Mouse (Mus musculus) MEL (cell line): ENCODE data around the gene Haus3. TPM values are rescaled to one million over a fixed set of nuclear protein-coding genes. Genes with fewer than 3 reads are reported as not detected.

Experiments used
- DNase-seq: peaks from one replicate; pipeline ENCODE4 v3.0.0; 2011; ENCODE audit warnings: low read depth, low spot score
- H3K27ac ChIP-seq: 2 replicates; pipeline ENCODE4 v1.5.1; 2012; ENCODE audit warnings: low read depth, mild to moderate bottlenecking, control low read depth, low read length, moderate library complexity; ENCODE audit not compliant: control insufficient read depth
- H3K27me3 ChIP-seq, 2 experiments: fragments of 150-350 bp in 1 of 2; sonication (generic) in 1 of 2; 2 replicates each; pipeline ENCODE4 v1.6.1; 2012; ENCODE audit warnings: low read length in 2 of 2, mild to moderate bottlenecking in 2 of 2, improper control_type of control experiment in 1 of 2, moderate library complexity in 1 of 2; ENCODE audit not compliant: insufficient read depth in 2 of 2, control insufficient read depth in 1 of 2
- H3K36me3 ChIP-seq, 2 experiments: 2 replicates each; pipeline ENCODE4 v1.6.1; 2012 to 2014; ENCODE audit warnings: low read length in 2 of 2, improper control_type of control experiment in 1 of 2, inconsistent platforms in 1 of 2, mild to moderate bottlenecking in 1 of 2; ENCODE audit not compliant: insufficient read depth in 2 of 2, control insufficient read depth in 1 of 2
- H3K4me1 ChIP-seq, 2 experiments: fragments of 150-350 bp in 1 of 2; sonication (generic) in 1 of 2; 2 replicates each; pipeline ENCODE4 v1.6.1; 2012; ENCODE audit warnings: low read length in 2 of 2, improper control_type of control experiment in 1 of 2, mild to moderate bottlenecking in 1 of 2; ENCODE audit not compliant: insufficient read depth in 2 of 2, control insufficient read depth in 1 of 2
- H3K4me3 ChIP-seq, 2 experiments: fragments of 150-350 bp in 1 of 2; sonication (generic) in 1 of 2; 2 replicates each; pipeline ENCODE4 v1.5.1; 2012; ENCODE audit warnings: low read depth in 2 of 2, low read length in 2 of 2, mild to moderate bottlenecking in 2 of 2, moderate library complexity in 2 of 2, control low read depth in 1 of 2, improper control_type of control experiment in 1 of 2; ENCODE audit not compliant: control insufficient read depth in 1 of 2, insufficient read depth in 1 of 2
- H3K79me2 ChIP-seq: 2 replicates; pipeline ENCODE4 v1.6.1; 2012; ENCODE audit warnings: mild to moderate bottlenecking, low read length, moderate library complexity; ENCODE audit not compliant: control insufficient read depth, poor library complexity, insufficient read depth
- H3K9ac ChIP-seq: 2 replicates; pipeline ENCODE4 v1.6.1; 2012; ENCODE audit warnings: low read depth, mild to moderate bottlenecking, control low read depth, low read length, moderate library complexity; ENCODE audit not compliant: control insufficient read depth, poor library complexity, severe bottlenecking
- H3K9me3 ChIP-seq: fragments of 150-350 bp; sonication (generic); replicated peaks from 2 replicates; pipeline ENCODE4 v1.6.1; 2012; ENCODE audit warnings: mild to moderate bottlenecking, low read length, improper control_type of control experiment, moderate library complexity; ENCODE audit not compliant: insufficient read depth
- BHLHE40 ChIP-seq: IDR thresholded peaks from 2 replicates; pipeline ENCODE4 v1.6.1; 2012; ENCODE audit warnings: low read depth, mild to moderate bottlenecking, inconsistent platforms, low read length, improper control_type of control experiment, borderline replicate concordance
- CHD2 ChIP-seq: IDR thresholded peaks from 2 replicates; pipeline ENCODE4 v1.6.1; 2011; ENCODE audit warnings: low read length, improper control_type of control experiment
- E2F4 ChIP-seq: IDR thresholded peaks from 2 replicates; pipeline ENCODE4 v1.6.1; 2011; ENCODE audit warnings: low read depth, low read length, improper control_type of control experiment, borderline replicate concordance
- ELF1 ChIP-seq: IDR thresholded peaks from 2 replicates; pipeline ENCODE4 v1.6.1; 2014; ENCODE audit warnings: low read depth, mild to moderate bottlenecking, inconsistent platforms, low read length, improper control_type of control experiment, moderate library complexity
- GATA1 ChIP-seq: IDR thresholded peaks from 2 replicates; pipeline ENCODE4 v1.6.1; 2011; ENCODE audit warnings: low read depth, low read length, improper control_type of control experiment
- KAT2A ChIP-seq: conservative IDR thresholded peaks from 2 replicates; pipeline ENCODE4 v1.6.1; 2012; ENCODE audit warnings: low read depth, low read length, improper control_type of control experiment, inconsistent platforms
- MAFK ChIP-seq: IDR thresholded peaks from 2 replicates; pipeline ENCODE4 v1.6.1; 2011; ENCODE audit warnings: low read depth, mild to moderate bottlenecking, low read length, improper control_type of control experiment, borderline replicate concordance
- MAX ChIP-seq: IDR thresholded peaks from 2 replicates; pipeline ENCODE4 v1.6.1; 2011; ENCODE audit warnings: low read length, improper control_type of control experiment
- MEF2A ChIP-seq: IDR thresholded peaks from 2 replicates; pipeline ENCODE4 v1.6.1; 2014; ENCODE audit warnings: low read depth, mild to moderate bottlenecking, inconsistent platforms, low read length, improper control_type of control experiment; ENCODE audit not compliant: poor library complexity, insufficient replicate concordance, severe bottlenecking; ENCODE audit errors: extremely low read depth
- MYB ChIP-seq: IDR thresholded peaks from 2 replicates; pipeline ENCODE4 v1.6.1; 2011; ENCODE audit warnings: mild to moderate bottlenecking, low read depth, low read length, improper control_type of control experiment
- MYC ChIP-seq: IDR thresholded peaks from 2 replicates; pipeline ENCODE4 v1.6.1; 2011; ENCODE audit warnings: low read depth, mild to moderate bottlenecking, low read length, improper control_type of control experiment, moderate library complexity
- POLR2A ChIP-seq, 2 experiments: IDR thresholded peaks; 2 replicates each; pipeline ENCODE4 v1.6.1; 2011 to 2012; ENCODE audit warnings: low read length in 2 of 2, mild to moderate bottlenecking in 2 of 2, control low read depth in 1 of 2, improper control_type of control experiment in 1 of 2, low read depth in 1 of 2, moderate library complexity in 1 of 2; ENCODE audit not compliant: control insufficient read depth in 1 of 2, insufficient read depth in 1 of 2, poor library complexity in 1 of 2
- POLR2AphosphoS2 ChIP-seq: IDR thresholded peaks from 2 replicates; pipeline ENCODE4 v1.6.1; 2011; ENCODE audit warnings: low read length, improper control_type of control experiment
- POLR2AphosphoS5 ChIP-seq: IDR thresholded peaks from 2 replicates; pipeline ENCODE4 v1.6.1; 2012; ENCODE audit warnings: low read depth, borderline replicate concordance, mild to moderate bottlenecking, inconsistent platforms, low read length, moderate library complexity, mixed read lengths
- RAD21 ChIP-seq: IDR thresholded peaks from 2 replicates; pipeline ENCODE4 v1.6.1; 2011; ENCODE audit warnings: mild to moderate bottlenecking, low read depth, low read length, improper control_type of control experiment
- TAL1 ChIP-seq: IDR thresholded peaks from 2 replicates; pipeline ENCODE4 v1.6.1; 2012; ENCODE audit warnings: mild to moderate bottlenecking, inconsistent platforms, low read length, moderate library complexity, mixed read lengths
- USF1 ChIP-seq: IDR thresholded peaks from 2 replicates; pipeline ENCODE4 v1.6.1; 2014; ENCODE audit warnings: low read depth, mild to moderate bottlenecking, inconsistent platforms, low read length, improper control_type of control experiment, moderate library complexity
- USF2 ChIP-seq, 2 experiments: IDR thresholded peaks; 2 replicates each; pipeline ENCODE4 v1.6.1; 2011 to 2012; ENCODE audit warnings: improper control_type of control experiment in 2 of 2, low read length in 2 of 2, borderline replicate concordance in 1 of 2, inconsistent platforms in 1 of 2, low read depth in 1 of 2, mild to moderate bottlenecking in 1 of 2; ENCODE audit not compliant: insufficient read depth in 1 of 2
- ZKSCAN1 ChIP-seq: IDR thresholded peaks from 2 replicates; pipeline ENCODE4 v1.6.1; 2012; ENCODE audit warnings: low read depth, mild to moderate bottlenecking, inconsistent platforms, low read length, improper control_type of control experiment, moderate library complexity
- ZMIZ1 ChIP-seq: IDR thresholded peaks from 2 replicates; pipeline ENCODE4 v1.6.1; 2012; ENCODE audit warnings: low read depth, mild to moderate bottlenecking, inconsistent platforms, low read length, improper control_type of control experiment, moderate library complexity
- ZNF384 ChIP-seq: IDR thresholded peaks from 2 replicates; pipeline ENCODE4 v1.6.1; 2012; ENCODE audit warnings: low read depth, mild to moderate bottlenecking, inconsistent platforms, low read length, improper control_type of control experiment
- polyA plus RNA-seq, 2 experiments: library from polyadenylated mRNA; stranded (reverse) in 1 of 2; unstranded in 1 of 2; fragments of >175 nt in 1 of 2; fragments of >200 nt in 1 of 2; gene quantifications; 2 replicates each; pipeline versions ENCODE4 v1.2.1 to v1.2.4; 2012; ENCODE audit warnings: low replicate concordance in 2 of 2, low read depth in 1 of 2; ENCODE audit not compliant: insufficient read length in 2 of 2, insufficient read depth in 1 of 2, missing spikeins in 1 of 2
- total RNA-seq: library from RNA; depleted of rRNA; stranded (reverse); fragments of 300-350 nt; gene quantifications from 2 replicates; pipeline ENCODE4 v1.2.3, GENCODE M21; 2012

Gene Haus3
- total and polyA plus RNA-seq, 3 experiments = 52.6 to 184 (median 54.0) TPM

DNA sequence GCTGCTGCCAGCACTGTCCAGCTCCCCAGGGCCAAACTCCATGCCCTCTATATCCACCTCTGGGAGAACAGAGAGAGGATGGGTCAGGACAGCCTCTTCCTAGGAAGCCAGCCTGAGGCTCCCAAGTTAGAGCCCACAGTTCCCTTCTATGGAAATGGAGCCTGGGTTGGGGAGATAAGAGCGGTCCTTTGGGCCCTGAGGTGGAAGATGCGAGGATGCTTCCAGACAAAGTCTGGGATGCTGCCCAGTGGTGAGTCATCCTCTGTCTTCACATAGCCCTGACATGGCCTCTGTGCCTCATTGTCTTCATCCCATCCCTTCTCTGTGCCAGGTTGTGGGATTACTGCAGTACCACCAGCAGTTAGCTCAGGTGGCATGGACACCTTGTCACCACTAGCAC lies 7.8 kb upstream of the Haus3 start:
- TF ChIP-seq CHD2 = no peak
- TF ChIP-seq KAT2A = no peak
- TF ChIP-seq E2F4 = no peak
- no peak for TF ChIP-seq USF1
- no peak for TF ChIP-seq ZMIZ1
- TF ChIP-seq POLR2AphosphoS5 = no peak
- TF ChIP-seq ELF1 = no peak
- no peak for TF ChIP-seq MAX
- TF ChIP-seq MAFK = no peak
- TF ChIP-seq MYB = no peak
- TF ChIP-seq GATA1 = no peak
- no peak for TF ChIP-seq USF2 (IDR thresholded peaks at IDR 0.05; ENCODE audit: borderline replicate concordance in 1 of 2, insufficient read depth in 1 of 2, low read depth in 1 of 2, low read length in 2 of 2)
- no peak for TF ChIP-seq ZKSCAN1
- TF ChIP-seq MEF2A = no peak
- Histone ChIP-seq H3K27ac (no peak overlapping the region), H3K79me2 (no peaks in the 10 kb centered on the region), H3K4me1 (0 out of 4 replicates have a peak, but pooled peaks cover 0 to 5% of the 10 kb centered on the region in 2 experiments), H3K36me3 (no peaks in the 10 kb centered on the region; a peak in 1 of 4 replicates), H3K9me3 (no peaks in the 10 kb centered on the region), H3K9ac (no peak overlapping the region), H3K4me3 (no peak overlapping the region), H3K27me3 (no peaks in the 10 kb centered on the region)
- no peak for DNase-seq

DNA sequence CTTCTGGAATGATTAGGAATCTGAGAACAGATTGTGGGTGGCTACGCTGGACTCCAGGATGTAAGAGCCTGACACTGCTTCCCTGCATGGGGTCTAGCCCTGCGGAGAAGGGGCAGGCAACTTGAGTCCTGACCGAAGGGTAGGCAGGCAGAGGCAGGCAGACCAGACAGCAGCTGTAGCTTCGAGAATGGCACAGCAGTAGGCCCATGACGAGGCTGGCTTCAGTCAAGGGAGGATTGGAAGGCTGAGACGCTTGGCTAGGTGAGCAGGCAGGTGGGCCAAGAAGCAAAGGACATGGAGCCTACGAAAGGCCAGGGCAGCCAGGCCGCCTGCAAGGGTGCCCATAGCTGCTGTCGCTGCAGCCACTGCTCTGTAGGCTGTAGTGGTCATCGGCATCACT lies 7.4 kb upstream of the Haus3 start:
- Histone ChIP-seq H3K4me1 (0 out of 4 replicates have a peak, but pooled peaks cover 0 to 2% of the 10 kb centered on the region in 2 experiments), H3K9ac (no peak overlapping the region), H3K27ac (no peak overlapping the region), H3K36me3 (no peaks in the 10 kb centered on the region; a peak in 1 of 4 replicates), H3K9me3 (no peaks in the 10 kb centered on the region), H3K79me2 (no peaks in the 10 kb centered on the region), H3K4me3 (no peak overlapping the region), H3K27me3 (no peaks in the 10 kb centered on the region)
- no peak for DNase-seq
- TF ChIP-seq BHLHE40 (no peak), POLR2AphosphoS2 (no peak), POLR2A (IDR thresholded peaks at IDR 0.05; ENCODE audit: control insufficient read depth in 1 of 2, insufficient read depth in 1 of 2, low read depth in 1 of 2, low read length in 2 of 2, poor library complexity in 1 of 2) (no peak), ZNF384 (no peak), MYC (no peak), RAD21 (no peak), POLR2AphosphoS5 (no peak), MYB (no peak), USF2 (IDR thresholded peaks at IDR 0.05; ENCODE audit: borderline replicate concordance in 1 of 2, insufficient read depth in 1 of 2, low read depth in 1 of 2, low read length in 2 of 2) (no peak), MAX (no peak), ELF1 (no peak), TAL1 (no peak), ZMIZ1 (no peak), USF1 (no peak)
